Mouse (Mus musculus) liver, adult 2 months (tissue): ENCODE measurements around the gene Med27.

Experiments
- CTCF ChIP-seq: fragments of 200-500 bp; IDR thresholded peaks from 2 replicates; pipeline ENCODE4 v1.5.1; 2011; ENCODE audit warnings: low read depth, low read length, control low read depth
- POLR2A ChIP-seq: fragments of 200-500 bp; IDR thresholded peaks from 2 replicates; pipeline ENCODE4 v1.6.1; 2011; ENCODE audit warnings: low read length, control low read depth; ENCODE audit not compliant: insufficient read depth; ENCODE audit errors: extremely low read depth

- TF ChIP-seq CTCF (no peak), POLR2A (no peak)
Measured at GRCm38 (mm10) chr2:29405848-29406247, 59.2 kb downstream of the Med27 start.
